Mouse (Mus musculus) midbrain, embryonic 11.5 days (tissue): ENCODE measurements around the gene Ncor2. TPM values are rescaled to one million over a fixed set of nuclear protein-coding genes. Genes with fewer than 3 reads are reported as not detected.
A peak's percentile ranks its signal among the peaks of the same experiment; 100 is the strongest.
"Not testable (repeated sequence)": the region's sequence is repeated elsewhere in the genome, so short reads cannot be mapped to it uniquely, and the experiment has no call there.

Experiments
- ATAC-seq: fragments of 200-750 bp; cut with Nextera tagmentation; 2 replicates; pipeline ENCODE4 v1.8.0; 2017; ENCODE audit warnings: moderate TSS enrichment, moderate library complexity; ENCODE audit not compliant: low FRiP score
- DNase-seq: peaks from one replicate; pipeline ENCODE4 v3.0.0; 2015; ENCODE audit warnings: low spot score; ENCODE audit errors: missing footprints
- H3K27ac ChIP-seq: fragments of 300-500 bp; sonication (generic); 2 replicates; pipeline ENCODE4 v1.5.1; 2014; ENCODE audit warnings: low read depth, low read length
- H3K27me3 ChIP-seq: fragments of 300-500 bp; sonication (generic); 2 replicates; pipeline ENCODE4 v1.6.1; 2014; ENCODE audit warnings: mild to moderate bottlenecking, low read length, moderate library complexity, mixed read lengths; ENCODE audit not compliant: control insufficient read depth, insufficient read depth
- H3K36me3 ChIP-seq: fragments of 300-500 bp; sonication (generic); 2 replicates; pipeline ENCODE4 v1.6.1; 2014; ENCODE audit warnings: mild to moderate bottlenecking, low read length, moderate library complexity, mixed read lengths; ENCODE audit not compliant: control insufficient read depth, insufficient read depth
- H3K4me1 ChIP-seq: fragments of 300-500 bp; sonication (generic); 2 replicates; pipeline ENCODE4 v1.6.1; 2014; ENCODE audit warnings: low read length; ENCODE audit not compliant: control insufficient read depth, insufficient read depth
- H3K4me2 ChIP-seq: fragments of 300-500 bp; sonication (generic); 2 replicates; pipeline ENCODE4 v1.6.1; 2014; ENCODE audit warnings: mild to moderate bottlenecking, moderate library complexity
- H3K4me3 ChIP-seq: fragments of 300-500 bp; sonication (generic); 2 replicates; pipeline ENCODE4 v1.5.1; 2014; ENCODE audit warnings: low read depth, low read length
- H3K9ac ChIP-seq: fragments of 300-500 bp; sonication (generic); 2 replicates; pipeline ENCODE4 v1.6.1; 2014; ENCODE audit warnings: low read length
- H3K9me3 ChIP-seq: fragments of 300-500 bp; sonication (generic); 2 replicates; pipeline ENCODE4 v1.6.1; 2016; ENCODE audit warnings: low read length; ENCODE audit not compliant: control insufficient read depth
- WGBS: fragments of 180-500 bp; shearing (Covaris S2); extraction: QIAGEN DNeasy Blood & Tissue Kit; methylation state at CpG from one replicate; pipeline ENCODE4 v1.1.7; 2014; 5-methylcytosine and 5-hydroxymethylcytosine counted together
- polyA plus RNA-seq: library from polyadenylated mRNA; unstranded; fragments of >200 nt; fragmentation: Nextera tagmentation; extraction: Ambion mirVana; gene quantifications from 2 replicates; pipeline ENCODE4 v1.2.1, GENCODE M21; 2014

Ncor2 gene
- polyA plus RNA-seq, 1 experiment from 2014 or later, result 13.4 TPM

DNA sequence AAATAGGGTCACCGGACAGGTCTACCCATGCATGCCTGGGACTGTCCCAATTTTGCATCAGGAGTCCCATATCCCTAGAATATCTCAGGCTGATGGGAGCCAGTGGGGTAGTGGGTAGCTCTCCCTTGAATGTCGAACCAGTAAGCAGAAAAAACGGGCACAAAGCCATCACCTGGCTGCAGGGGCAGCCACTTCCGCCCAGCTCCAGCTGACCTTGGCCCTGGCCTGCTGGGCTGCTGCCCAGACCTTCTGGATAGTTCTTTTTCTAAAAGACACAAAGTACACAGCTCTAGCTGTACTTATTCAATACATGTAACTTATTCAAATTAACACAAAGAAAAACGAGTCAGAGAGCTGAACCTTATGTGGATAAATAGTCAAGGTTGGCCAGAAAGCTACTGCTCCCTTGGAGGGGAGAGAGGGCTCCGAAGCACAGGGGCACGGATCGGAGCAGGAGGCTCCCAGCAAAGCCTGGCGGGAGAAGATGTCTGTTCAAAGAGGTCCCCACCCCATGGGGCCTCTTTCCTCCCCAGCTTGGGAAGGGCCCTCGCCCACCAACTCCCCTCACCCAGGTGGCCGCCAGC lies 36.4 kb upstream of the Ncor2 start:
- peak overlapping the region; percentile 31 for H3K4me2 ChIP-seq
- no peak overlapping the region for H3K4me3 ChIP-seq
- no peaks in the 10 kb centered on the region for H3K27me3 ChIP-seq
- H3K27ac ChIP-seq, result peak overlapping the region; percentile 38
- DNase-seq (peak; percentile 96), ATAC-seq (peak; percentile 14; the same call in 1 of the 2 replicates)
- H3K36me3 ChIP-seq, result no peaks in the 10 kb centered on the region
- 28% methylated on average over 10 of the region's 11 CpGs for WGBS
- peak overlapping the region; percentile 48 for H3K9ac ChIP-seq
- H3K4me1 ChIP-seq, result peaks cover 17% of the 10 kb centered on the region
- no peaks in the 10 kb centered on the region for H3K9me3 ChIP-seq

DNA sequence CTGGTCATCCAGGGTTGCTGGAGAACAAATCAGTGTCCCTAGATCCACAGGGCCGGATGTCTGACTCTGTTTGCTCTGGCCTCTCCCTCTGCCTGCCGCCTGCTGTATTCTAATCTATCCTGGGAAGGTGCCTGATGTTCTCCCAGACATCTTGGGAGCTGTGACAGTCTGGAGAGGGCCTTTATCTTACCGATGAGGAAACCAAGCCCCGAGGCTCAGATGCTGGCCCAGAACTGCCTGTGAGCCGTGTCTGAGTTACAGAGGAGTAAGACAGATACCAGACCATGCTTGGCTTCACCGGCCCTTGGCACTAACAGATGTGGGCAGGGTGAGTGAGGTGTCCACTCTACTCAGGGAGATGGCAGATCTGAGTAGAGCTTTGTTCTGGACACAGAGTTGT lies 35.0 kb upstream of the Ncor2 start:
- 92% methylated on average over 6 of the region's 6 CpGs for WGBS
- DNase-seq (no peak), ATAC-seq (no peak)
- Histone ChIP-seq H3K4me1 (peaks cover 17% of the 10 kb centered on the region), H3K9me3 (no peaks in the 10 kb centered on the region), H3K36me3 (no peaks in the 10 kb centered on the region), H3K27me3 (no peaks in the 10 kb centered on the region), H3K9ac (no peak overlapping the region), H3K4me3 (no peak overlapping the region), H3K27ac (no peak overlapping the region), H3K4me2 (no peak overlapping the region)

DNA sequence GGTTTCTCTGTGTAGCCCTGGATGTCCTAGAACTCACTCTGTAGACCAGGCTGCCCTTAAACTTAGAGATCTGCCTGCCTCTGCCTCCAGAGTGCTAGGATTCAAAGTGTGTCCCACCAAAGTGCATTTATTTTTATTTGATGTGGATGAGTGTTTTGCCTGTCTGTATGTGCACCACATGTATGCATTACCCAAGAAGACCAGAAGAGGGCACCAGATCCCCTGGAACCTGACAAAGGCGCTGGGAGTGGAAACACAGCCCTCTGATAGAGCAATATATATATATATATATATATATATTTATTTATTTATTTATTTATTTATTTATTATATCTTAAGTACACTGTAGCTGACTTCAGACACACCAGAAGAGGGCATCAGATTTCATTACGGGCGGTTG lies 25.9 kb upstream of the Ncor2 start:
- peaks cover 10% of the 10 kb centered on the region for H3K4me1 ChIP-seq
- H3K4me2 ChIP-seq, DNase-seq, H3K9ac ChIP-seq, H3K4me3 ChIP-seq, H3K9me3 ChIP-seq, H3K27me3 ChIP-seq, H3K27ac ChIP-seq, ATAC-seq, H3K36me3 ChIP-seq: not testable (repeated sequence)
- 84% methylated on average over 3 of the region's 3 CpGs for WGBS

DNA sequence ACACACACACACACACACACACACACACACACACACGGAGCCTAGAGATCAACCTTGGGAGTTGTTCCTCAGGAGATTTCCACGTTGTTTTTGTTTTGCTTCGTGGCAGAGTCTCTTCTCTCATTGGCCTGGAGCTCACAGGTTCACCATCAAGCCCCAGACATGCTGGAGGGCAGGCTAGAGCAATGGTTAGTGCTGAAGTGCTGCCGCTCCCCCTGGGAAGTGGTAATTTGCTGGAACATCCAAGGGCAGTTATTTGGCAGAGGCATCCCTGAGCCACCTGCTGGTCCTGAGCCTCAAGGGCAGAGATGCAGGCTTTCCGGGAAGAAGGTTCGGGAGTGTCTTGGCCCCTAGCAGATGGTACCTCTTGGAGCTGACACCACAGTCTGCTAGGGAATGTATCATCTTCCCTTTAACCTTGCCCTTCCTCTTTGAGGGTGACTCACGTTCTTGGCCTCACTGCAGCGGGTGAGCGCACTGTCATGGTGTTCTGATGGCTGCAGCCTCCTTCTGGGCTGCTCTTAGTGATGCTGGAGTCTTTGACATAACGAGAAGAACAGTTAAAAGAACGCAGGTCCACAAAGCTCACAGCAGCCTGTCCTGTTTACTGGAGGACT lies 25.3 kb upstream of the Ncor2 start:
- H3K27ac ChIP-seq, result no peak overlapping the region
- ATAC-seq, result no peak
- no peak overlapping the region for H3K4me3 ChIP-seq
- no peaks in the 10 kb centered on the region for H3K36me3 ChIP-seq
- H3K9me3 ChIP-seq, result no peaks in the 10 kb centered on the region
- peaks cover 10% of the 10 kb centered on the region for H3K4me1 ChIP-seq
- H3K4me2 ChIP-seq, result no peak overlapping the region
- H3K9ac ChIP-seq, result no peak overlapping the region
- no peaks in the 10 kb centered on the region for H3K27me3 ChIP-seq
- no peak for DNase-seq
- WGBS, result 83% methylated on average over 11 of the region's 11 CpGs

DNA sequence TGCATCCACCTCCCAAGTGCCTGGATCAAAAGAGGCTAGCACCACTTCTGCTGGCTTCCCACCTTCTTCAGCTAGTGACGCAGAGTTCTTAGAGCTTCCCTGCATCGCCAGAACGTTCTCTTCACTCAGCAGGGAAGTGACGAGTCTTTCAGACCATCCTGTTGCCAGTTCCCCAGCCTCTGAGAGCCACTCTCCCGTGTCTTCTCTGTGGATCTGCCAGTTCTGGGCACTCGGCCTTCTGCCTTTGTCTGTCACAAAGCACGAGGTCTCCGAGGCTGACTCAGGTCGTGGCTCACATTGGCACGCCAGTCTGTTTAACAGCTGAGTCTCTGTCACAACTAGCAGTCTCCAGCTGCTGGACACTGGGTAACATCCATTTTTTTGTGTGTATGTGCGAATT lies 24.7 kb upstream of the Ncor2 start:
- no peak overlapping the region for H3K4me2 ChIP-seq
- DNase-seq (peak; percentile 73), ATAC-seq (no peak)
- no peak overlapping the region for H3K27ac ChIP-seq
- H3K4me3 ChIP-seq, result no peak overlapping the region
- no peaks in the 10 kb centered on the region for H3K9me3 ChIP-seq
- H3K4me1 ChIP-seq, result peaks cover 10% of the 10 kb centered on the region
- no peaks in the 10 kb centered on the region for H3K36me3 ChIP-seq
- 66% methylated on average over 11 of the region's 11 CpGs for WGBS
- H3K9ac ChIP-seq, result no peak overlapping the region
- H3K27me3 ChIP-seq, result no peaks in the 10 kb centered on the region

DNA sequence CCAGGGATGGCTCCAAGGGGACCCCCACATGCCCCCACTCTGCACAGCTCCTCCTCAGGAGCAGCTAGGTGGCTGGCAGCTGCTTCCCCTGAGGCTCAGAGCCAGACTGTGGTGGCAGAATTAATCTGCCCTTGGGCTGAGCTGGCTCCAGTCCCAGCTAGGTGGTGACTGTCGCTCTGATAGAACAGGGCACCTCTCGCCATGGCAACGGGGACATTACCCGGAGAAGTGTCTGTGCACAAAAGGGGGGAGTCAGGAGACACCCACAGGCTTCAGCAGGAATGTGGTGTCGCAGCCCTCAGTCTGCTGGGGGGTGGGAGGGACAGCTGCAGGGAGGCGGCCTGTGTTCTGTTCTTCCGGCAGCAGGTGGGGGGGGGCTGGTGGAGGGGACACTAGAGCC lies 24.1 kb upstream of the Ncor2 start:
- H3K9ac ChIP-seq, result no peak overlapping the region; the same call in 1 of the 2 replicates
- 16% methylated on average over 7 of the region's 7 CpGs for WGBS
- H3K36me3 ChIP-seq, result no peaks in the 10 kb centered on the region
- H3K4me2 ChIP-seq, result no peak overlapping the region
- ATAC-seq, result peak; percentile 44; the same call in 1 of the 2 replicates
- H3K27me3 ChIP-seq, result no peaks in the 10 kb centered on the region
- no peak for DNase-seq
- no peaks in the 10 kb centered on the region for H3K9me3 ChIP-seq
- H3K27ac ChIP-seq, result no peak overlapping the region
- peaks cover 10% of the 10 kb centered on the region for H3K4me1 ChIP-seq
- no peak overlapping the region for H3K4me3 ChIP-seq

DNA sequence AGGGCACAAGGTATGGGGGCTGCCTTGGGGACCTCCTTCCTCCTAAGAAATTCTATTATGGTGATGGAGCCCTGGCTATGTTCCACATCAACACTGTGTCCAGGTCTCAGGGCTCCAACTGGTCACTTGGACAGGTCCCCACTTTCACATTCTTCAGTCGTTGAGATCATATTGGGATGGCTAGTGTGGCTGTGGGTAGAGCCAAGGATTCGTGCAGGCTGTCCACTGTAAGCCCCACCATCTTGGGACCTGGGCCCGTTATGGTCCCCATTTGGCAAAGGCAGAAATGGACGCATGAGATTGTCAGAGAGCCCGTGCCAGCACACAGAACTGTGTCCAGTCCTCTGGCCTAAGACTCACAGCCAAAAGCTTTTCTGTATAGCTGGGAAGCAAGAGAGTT lies 23.1 kb upstream of the Ncor2 start:
- WGBS, result 85% methylated on average over 5 of the region's 5 CpGs
- Histone ChIP-seq H3K9me3 (no peaks in the 10 kb centered on the region), H3K4me2 (no peak overlapping the region), H3K4me3 (no peak overlapping the region), H3K27me3 (no peaks in the 10 kb centered on the region), H3K36me3 (no peaks in the 10 kb centered on the region), H3K4me1 (peaks cover 10% of the 10 kb centered on the region), H3K9ac (no peak overlapping the region), H3K27ac (no peak overlapping the region)
- DNase-seq (no peak), ATAC-seq (no peak)

DNA sequence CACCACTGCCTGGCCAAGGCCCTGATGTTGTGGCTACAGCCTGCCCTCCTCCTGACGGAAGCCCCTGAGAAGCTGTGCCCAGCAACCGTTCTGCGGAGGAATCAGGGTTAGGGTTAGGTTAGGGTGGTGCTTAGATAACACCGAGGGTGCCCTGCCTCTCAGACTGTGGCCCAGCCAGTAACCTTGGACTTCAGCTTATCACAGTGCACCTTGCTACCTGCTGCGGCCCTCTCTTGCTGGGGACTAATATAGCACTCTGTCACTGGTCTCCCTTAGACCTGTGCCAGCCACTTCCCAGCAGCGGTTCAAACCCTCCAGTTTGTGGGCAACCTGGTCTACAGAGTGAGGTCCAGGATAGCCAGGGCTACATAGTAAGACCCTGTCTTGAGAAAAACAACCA lies 20.1 kb upstream of the Ncor2 start:
- Histone ChIP-seq H3K27me3 (no peaks in the 10 kb centered on the region), H3K9me3 (no peaks in the 10 kb centered on the region), H3K27ac (no peak overlapping the region), H3K36me3 (no peaks in the 10 kb centered on the region), H3K4me2 (no peak overlapping the region), H3K4me3 (no peak overlapping the region), H3K9ac (no peak overlapping the region), H3K4me1 (peaks cover 10% of the 10 kb centered on the region)
- WGBS, result 97% methylated on average over 6 of the region's 6 CpGs
- ATAC-seq, result no peak
- DNase-seq, result no peak

DNA sequence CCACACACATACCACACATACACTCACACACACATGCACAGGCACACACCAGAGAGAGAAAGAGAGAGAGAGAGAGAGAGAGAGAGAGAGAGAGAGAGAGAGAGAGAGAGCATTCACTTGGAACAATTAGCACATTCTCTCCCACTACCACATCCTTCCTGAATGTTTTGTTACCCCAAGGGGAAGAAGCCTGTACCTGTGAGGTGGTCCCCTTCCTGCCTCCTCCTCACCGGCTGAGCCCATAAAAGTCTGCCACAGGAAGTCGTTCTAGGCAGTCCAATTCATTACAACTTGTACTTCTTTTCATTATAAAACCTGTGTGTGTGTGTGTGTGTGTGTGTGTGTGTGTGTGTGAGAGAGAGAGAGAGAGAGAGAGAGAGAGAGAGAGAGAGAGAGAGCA lies 18.3 kb upstream of the Ncor2 start:
- 86% methylated on average over 2 of the region's 2 CpGs for WGBS
- H3K27me3 ChIP-seq, result not testable (repeated sequence)

More for the DNA sequence above, 18.3 kb upstream of the Ncor2 start:
- not testable (repeated sequence) for H3K36me3 ChIP-seq, H3K4me1 ChIP-seq, H3K4me3 ChIP-seq, ATAC-seq, DNase-seq, H3K9me3 ChIP-seq, H3K27ac ChIP-seq, H3K4me2 ChIP-seq, H3K9ac ChIP-seq
